Mouse (Mus musculus): ENCODE data around the gene D17H6S53E.

GRCm38 (mm10) chr17:35090166-35090932 lies 35.8 kb upstream of the D17H6S53E start:
- TF ChIP-seq CTCF (conservative IDR thresholded peaks at IDR 0.05; ENCODE audit: low read length) (no peak), NANOG (IDR thresholded peaks at IDR 0.05; ENCODE audit: borderline replicate concordance, low read length) (no peak)
